Mouse (Mus musculus) testis, adult 2 months (tissue): Measurements from ENCODE around the gene Cct8.

ENCODE experiments used
- CTCF ChIP-seq: fragments of 200-500 bp; IDR thresholded peaks from 2 replicates; pipeline ENCODE4 v1.5.1; 2012; ENCODE audit warnings: low read depth, mild to moderate bottlenecking, inconsistent platforms, low read length, moderate library complexity; ENCODE audit not compliant: control insufficient read depth, insufficient read depth, insufficient replicate concordance
- POLR2A ChIP-seq: fragments of 200-500 bp; IDR thresholded peaks from 2 replicates; pipeline ENCODE4 v1.6.1; 2012; ENCODE audit warnings: low read depth, mild to moderate bottlenecking, inconsistent platforms, low read length, moderate library complexity; ENCODE audit not compliant: control insufficient read depth

DNA sequence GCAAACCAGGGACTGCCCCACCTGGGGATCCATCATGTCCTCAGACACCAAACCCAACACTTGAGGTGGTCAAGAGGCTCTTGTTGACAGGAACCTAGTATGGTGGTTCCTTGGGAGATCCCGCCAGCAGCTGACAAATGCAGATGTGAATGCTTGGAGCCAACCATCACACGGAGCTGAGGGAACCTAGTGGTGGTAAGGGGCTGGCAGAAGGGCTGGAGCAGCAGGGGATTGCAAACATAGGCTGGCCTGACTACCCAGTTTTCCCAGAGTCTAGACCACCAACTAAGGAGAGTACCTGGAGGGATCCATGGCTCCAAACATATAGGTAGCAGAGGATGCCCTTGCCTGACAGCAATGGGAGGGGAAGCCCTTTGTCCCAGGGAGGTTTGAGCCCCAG, 42.4 kb downstream of the Cct8 start:
- no peak for TF ChIP-seq CTCF
- no peak for TF ChIP-seq POLR2A
